Mouse (Mus musculus) liver, adult (tissue): ENCODE results near the gene Prl3b1.

Experiments used
- GATA4 ChIP-seq: IDR thresholded peaks from 2 replicates; pipeline ENCODE4 v1.6.1; 2014; ENCODE audit warnings: mild to moderate bottlenecking, low read length; ENCODE audit not compliant: insufficient replicate concordance

Gene Prl3b1

DNA sequence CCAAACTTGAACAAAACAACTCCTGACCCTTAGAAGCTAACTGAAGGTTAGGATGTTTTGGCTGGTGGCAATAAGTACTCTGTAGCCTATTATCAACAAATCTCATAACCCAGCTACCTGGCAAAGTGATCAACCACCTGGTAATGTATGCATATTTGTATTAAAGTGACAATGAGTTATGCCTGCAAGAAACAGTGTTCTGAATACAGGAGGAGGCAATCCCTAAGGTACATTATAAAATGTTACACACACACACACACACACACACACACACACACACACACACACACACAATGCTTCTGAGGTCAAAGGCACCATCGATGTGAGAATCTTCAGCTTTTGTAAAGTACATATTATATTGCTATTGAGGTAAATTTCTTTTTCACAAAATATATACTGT is at the start of gene Prl3b1:
Prl3b1 (plus strand) TSS at position 301 of the 400 bp plus-strand sequence.
- no peak for TF ChIP-seq GATA4

DNA sequence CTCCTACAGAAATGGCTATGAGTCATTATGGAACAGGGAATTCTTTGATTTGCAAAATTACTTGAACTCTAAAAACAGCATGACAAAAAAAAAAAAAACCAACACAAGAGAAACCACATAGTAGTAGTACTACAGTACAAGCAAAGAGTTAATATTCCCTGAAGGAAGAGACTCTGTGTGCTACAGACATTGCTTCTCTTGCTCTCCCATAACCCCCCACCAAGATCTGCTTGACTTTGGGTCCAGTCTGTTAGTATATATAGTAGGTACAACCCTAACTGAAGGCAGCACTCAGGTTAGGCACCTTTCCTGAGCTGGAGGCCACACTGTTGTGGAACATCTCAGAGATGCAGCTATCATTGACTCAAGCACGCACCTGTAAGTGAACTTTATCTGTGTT is 45.3 kb upstream of the Prl3b1 start, which contains the start of gene Prl3c1:
Prl3c1 (plus strand) TSS at position 301 of the 400 bp plus-strand sequence.
- no peak for TF ChIP-seq GATA4

DNA sequence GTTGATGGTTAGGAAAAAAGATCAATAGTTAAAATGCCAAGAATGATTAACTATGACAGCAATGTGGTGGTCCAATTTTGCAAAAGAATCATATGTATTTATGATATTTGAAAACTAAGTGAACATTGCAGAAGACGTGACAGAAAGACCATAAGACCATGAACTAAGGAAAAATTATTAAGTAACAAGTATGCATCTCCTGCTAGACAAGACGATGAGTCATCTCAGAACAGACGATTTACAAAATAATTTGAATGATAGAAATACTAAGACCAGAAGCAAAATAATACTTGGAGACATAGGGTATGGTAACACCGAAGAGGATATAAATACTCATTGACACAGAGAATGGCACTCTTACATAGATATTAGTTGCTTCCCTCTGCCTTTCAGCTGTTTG is 17.5 kb downstream of the Prl3b1 start, which contains the start of gene Prl3a1:
Prl3a1 (plus strand) TSS at position 301 of the 400 bp plus-strand sequence.
- no peak for TF ChIP-seq GATA4
